Mouse (Mus musculus) brain, embryonic 14.5 days (tissue): ENCODE results near the gene Ntmt1.

Experiments used
- CTCF ChIP-seq: fragments of 200-500 bp; IDR thresholded peaks from 2 replicates; pipeline ENCODE4 v1.5.1; 2012; ENCODE audit warnings: inconsistent platforms, mild to moderate bottlenecking, moderate library complexity, borderline replicate concordance; ENCODE audit not compliant: insufficient read depth, insufficient read length; ENCODE audit errors: extremely low read depth
- POLR2A ChIP-seq: fragments of 200-500 bp; IDR thresholded peaks from 2 replicates; pipeline ENCODE4 v1.6.1; 2012; ENCODE audit warnings: mild to moderate bottlenecking, inconsistent platforms, borderline replicate concordance; ENCODE audit not compliant: poor library complexity, insufficient read depth, insufficient read length, severe bottlenecking; ENCODE audit errors: extremely low read depth

GRCm38 (mm10) chr2:30819873-30820272 is 12.2 kb downstream of the Ntmt1 start:
- TF ChIP-seq CTCF (no peak), POLR2A (no peak)
